Mouse (Mus musculus): ENCODE results near the gene Gucy2c. TPM values are rescaled to one million over a fixed set of nuclear protein-coding genes. Genes with fewer than 3 reads are reported as not detected.

The Gucy2c gene
- polyA plus RNA-seq, 1 experiment from 2014 or later, result 0.11 TPM

- DNase-seq (ENCODE audit: low spot score), result no peak
- Histone ChIP-seq H3K27me3 (replicated peaks; ENCODE audit: low read depth, poor library complexity, severe bottlenecking) (no peaks in the 10 kb centered on the region), H3K27ac (replicated peaks) (no peak overlapping the region), H3K4me3 (peak overlapping the region; percentile 88), H3K9me3 (no peaks in the 10 kb centered on the region), H3K36me3 (replicated peaks) (peaks cover 48% of the 10 kb centered on the region), H3K4me1 (peaks cover 27% of the 10 kb centered on the region)
- WGBS, result 70% methylated on average over 13 of the region's 13 CpGs
Observed at GRCm38 (mm10) chr6:136809673-136810072, 28.1 kb upstream of the Gucy2c start.

- Histone ChIP-seq H3K27ac (replicated peaks) (peak overlapping the region; percentile 84; the same call in 1 of the 2 replicates), H3K9me3 (no peaks in the 10 kb centered on the region), H3K4me1 (peaks cover 28% of the 10 kb centered on the region), H3K4me3 (peak overlapping the region; percentile 88), H3K36me3 (replicated peaks) (peaks cover 42% of the 10 kb centered on the region), H3K27me3 (replicated peaks; ENCODE audit: low read depth, poor library complexity, severe bottlenecking) (no peaks in the 10 kb centered on the region)
- WGBS, result 40% methylated on average over 14 of the region's 14 CpGs
- DNase-seq (ENCODE audit: low spot score), result no peak
Observed at GRCm38 (mm10) chr6:136809077-136809476, 27.5 kb upstream of the Gucy2c start.

DNA sequence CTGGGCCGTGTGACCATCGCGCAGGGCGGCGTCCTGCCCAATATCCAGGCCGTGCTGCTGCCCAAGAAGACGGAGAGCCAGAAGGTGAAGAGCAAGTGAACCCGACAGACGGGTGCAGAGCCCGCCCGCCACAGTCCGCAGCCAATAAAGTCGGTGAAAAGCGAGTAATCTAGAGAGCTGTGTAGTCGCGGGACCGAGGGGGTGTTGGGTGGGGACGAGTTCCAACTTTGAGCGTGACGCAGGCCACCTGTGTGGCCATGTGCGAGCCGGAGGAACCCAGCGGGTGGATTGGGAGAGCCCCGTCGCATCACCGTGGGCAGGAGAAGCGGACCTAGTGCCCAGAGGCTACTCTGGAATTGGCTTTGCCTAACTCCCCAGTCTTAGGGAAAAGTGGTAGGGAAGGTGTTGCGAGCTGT, 27.1 kb upstream of the Gucy2c start:
- Histone ChIP-seq H3K36me3 (replicated peaks) (peaks cover 38% of the 10 kb centered on the region), H3K27ac (replicated peaks) (peak overlapping the region; percentile 84), H3K4me3 (peak overlapping the region; percentile 88), H3K9me3 (no peaks in the 10 kb centered on the region), H3K4me1 (peaks cover 28% of the 10 kb centered on the region), H3K27me3 (replicated peaks; ENCODE audit: low read depth, poor library complexity, severe bottlenecking) (no peaks in the 10 kb centered on the region)
- peak; percentile 44 for DNase-seq (ENCODE audit: low spot score)
- WGBS, result under 1% methylated on average over 28 of the region's 28 CpGs

- H3K4me1 ChIP-seq, result peaks cover 33% of the 10 kb centered on the region
- no peaks in the 10 kb centered on the region for H3K27me3 ChIP-seq (replicated peaks; ENCODE audit: low read depth, poor library complexity, severe bottlenecking)
- peak; percentile 98 for DNase-seq (ENCODE audit: low spot score)
- H3K27ac ChIP-seq (replicated peaks), result peak within 1 kb of the TSS; percentile 87
- peak within 1 kb of the TSS; percentile 88 for H3K4me3 ChIP-seq
- H3K9me3 ChIP-seq, result no peaks in the 10 kb centered on the region
- 0% methylated on average over 34 of the region's 34 CpGs for WGBS
- H3K36me3 ChIP-seq (replicated peaks), result peaks cover 31% of the 10 kb centered on the region
Observed at GRCm38 (mm10) chr6:136808014-136808417, 26.5 kb upstream of the Gucy2c start, which contains the start of gene H2afj. Gene H2afj (plus strand): TSS chr6:136808244.

DNA sequence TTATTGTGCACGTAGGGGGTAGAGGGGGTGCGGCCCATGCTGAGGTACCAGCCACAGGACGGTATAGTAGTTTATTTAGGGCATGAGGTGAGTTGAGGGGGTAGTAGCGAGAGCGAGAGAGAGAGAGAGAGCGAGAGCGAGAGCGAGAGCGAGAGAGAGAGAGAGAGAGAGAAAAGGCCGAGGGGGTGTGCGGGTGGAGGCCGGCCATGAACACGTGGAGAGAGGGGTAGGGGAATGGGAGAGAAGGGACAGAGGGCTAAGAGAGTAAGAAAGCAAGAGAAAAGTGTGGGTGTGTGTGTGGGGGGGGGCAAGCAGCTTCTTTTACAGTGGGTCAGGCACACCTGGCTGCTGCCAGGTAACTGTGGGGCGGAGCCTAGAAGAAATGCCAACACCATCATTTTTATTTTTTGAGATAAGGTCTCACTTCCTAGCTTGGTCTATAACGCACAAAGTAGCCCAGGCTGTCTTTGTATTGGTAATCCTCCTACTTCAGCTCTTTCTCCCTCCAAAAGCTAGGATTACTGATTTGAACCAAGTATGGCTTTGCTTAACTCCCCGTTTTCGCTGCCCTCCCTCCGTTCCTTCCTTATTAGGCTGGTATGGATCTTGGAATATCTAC, 25.9 kb upstream of the Gucy2c start:
- Histone ChIP-seq H3K27ac (replicated peaks) (peak overlapping the region; percentile 87), H3K9me3 (no peaks in the 10 kb centered on the region), H3K36me3 (replicated peaks) (peaks cover 26% of the 10 kb centered on the region), H3K4me1 (peaks cover 36% of the 10 kb centered on the region), H3K4me3 (peak overlapping the region; percentile 88), H3K27me3 (replicated peaks; ENCODE audit: low read depth, poor library complexity, severe bottlenecking) (no peaks in the 10 kb centered on the region)
- 30% methylated on average over 18 of the region's 18 CpGs for WGBS
- peak; percentile 54 for DNase-seq (ENCODE audit: low spot score)

DNA sequence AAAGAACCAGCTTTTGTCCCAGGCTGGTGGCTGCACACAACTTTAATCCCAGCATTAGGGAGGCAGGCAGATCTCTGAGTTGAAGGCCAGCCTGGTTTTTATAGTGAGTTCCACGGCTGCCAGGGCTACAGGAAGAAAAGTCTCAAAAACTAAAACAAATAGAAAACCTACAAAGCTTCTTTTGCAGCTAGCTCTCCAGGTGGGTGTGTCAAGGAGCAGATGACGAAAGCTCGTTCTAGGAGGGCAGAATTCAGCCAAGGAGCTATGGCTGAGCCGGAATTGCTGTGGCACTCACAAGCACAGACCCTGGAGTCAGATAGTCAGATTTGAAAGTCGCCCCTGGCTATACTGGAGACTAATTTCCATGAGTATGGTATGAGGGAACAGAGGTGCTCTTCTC, 25.3 kb upstream of the Gucy2c start:
- WGBS, result 62% methylated on average over 5 of the region's 5 CpGs
- H3K4me1 ChIP-seq, result peaks cover 36% of the 10 kb centered on the region
- H3K9me3 ChIP-seq, result no peaks in the 10 kb centered on the region
- no peak for DNase-seq (ENCODE audit: low spot score)
- no peaks in the 10 kb centered on the region for H3K27me3 ChIP-seq (replicated peaks; ENCODE audit: low read depth, poor library complexity, severe bottlenecking)
- H3K36me3 ChIP-seq (replicated peaks), result peaks cover 19% of the 10 kb centered on the region
- H3K27ac ChIP-seq (replicated peaks), result peak overlapping the region; percentile 87
- no peak overlapping the region; the same call in 1 of the 2 replicates for H3K4me3 ChIP-seq

GRCm38 (mm10) chr6:136805409-136805775, 23.8 kb upstream of the Gucy2c start:
- H3K27me3 ChIP-seq (replicated peaks; ENCODE audit: low read depth, poor library complexity, severe bottlenecking), result no peaks in the 10 kb centered on the region
- peaks cover 36% of the 10 kb centered on the region for H3K4me1 ChIP-seq
- 83% methylated on average over 1 of the region's 1 CpGs for WGBS
- peaks cover 7% of the 10 kb centered on the region; the same call in 1 of the 2 replicates for H3K36me3 ChIP-seq (replicated peaks)
- DNase-seq (ENCODE audit: low spot score), result no peak
- no peak overlapping the region for H3K27ac ChIP-seq (replicated peaks)
- H3K4me3 ChIP-seq, result no peak overlapping the region
- no peaks in the 10 kb centered on the region for H3K9me3 ChIP-seq

DNA sequence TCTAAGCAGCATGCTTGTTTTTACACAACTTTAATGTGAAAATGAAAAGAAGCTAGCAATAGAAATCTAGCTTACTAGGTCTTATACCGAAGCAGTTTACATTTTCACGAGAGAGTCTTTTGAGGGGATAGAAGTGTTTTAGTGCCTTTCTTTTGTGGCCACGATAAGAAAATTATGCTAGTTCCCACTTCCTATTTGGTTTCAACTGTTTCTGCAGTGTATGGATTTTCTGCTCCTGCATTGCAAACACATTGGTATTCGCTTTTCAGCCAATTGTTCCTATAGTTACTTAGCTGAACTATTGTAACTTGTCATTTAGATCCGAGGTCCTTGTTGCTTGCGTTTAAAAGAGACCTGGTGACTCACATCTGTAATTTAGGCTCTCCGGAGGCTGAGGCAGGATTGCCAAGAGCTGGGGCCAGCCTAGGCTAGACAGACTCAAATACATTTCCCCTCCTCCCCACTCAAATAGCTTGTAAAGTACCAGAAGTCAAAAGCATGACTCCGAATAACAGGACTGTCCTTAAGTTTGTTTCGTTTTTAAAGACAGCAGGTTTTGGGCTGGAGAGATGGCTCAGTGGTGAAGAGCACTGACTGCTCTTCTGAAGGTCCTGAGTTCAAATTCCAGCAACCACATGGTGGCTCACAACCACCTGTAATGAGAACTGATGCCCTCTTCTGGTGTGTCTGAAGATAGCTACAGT, 23.3 kb upstream of the Gucy2c start:
- WGBS, result 41% methylated on average over 9 of the region's 9 CpGs
- H3K4me3 ChIP-seq, result peak overlapping the region; percentile 74
- H3K27me3 ChIP-seq (replicated peaks; ENCODE audit: low read depth, poor library complexity, severe bottlenecking), result no peaks in the 10 kb centered on the region
- H3K4me1 ChIP-seq, result peaks cover 36% of the 10 kb centered on the region
- H3K36me3 ChIP-seq (replicated peaks), result peaks cover 2% of the 10 kb centered on the region; the same call in 1 of the 2 replicates
- peak overlapping the region; percentile 99 for H3K27ac ChIP-seq (replicated peaks)
- H3K9me3 ChIP-seq, result no peaks in the 10 kb centered on the region
- no peak for DNase-seq (ENCODE audit: low spot score)

DNA sequence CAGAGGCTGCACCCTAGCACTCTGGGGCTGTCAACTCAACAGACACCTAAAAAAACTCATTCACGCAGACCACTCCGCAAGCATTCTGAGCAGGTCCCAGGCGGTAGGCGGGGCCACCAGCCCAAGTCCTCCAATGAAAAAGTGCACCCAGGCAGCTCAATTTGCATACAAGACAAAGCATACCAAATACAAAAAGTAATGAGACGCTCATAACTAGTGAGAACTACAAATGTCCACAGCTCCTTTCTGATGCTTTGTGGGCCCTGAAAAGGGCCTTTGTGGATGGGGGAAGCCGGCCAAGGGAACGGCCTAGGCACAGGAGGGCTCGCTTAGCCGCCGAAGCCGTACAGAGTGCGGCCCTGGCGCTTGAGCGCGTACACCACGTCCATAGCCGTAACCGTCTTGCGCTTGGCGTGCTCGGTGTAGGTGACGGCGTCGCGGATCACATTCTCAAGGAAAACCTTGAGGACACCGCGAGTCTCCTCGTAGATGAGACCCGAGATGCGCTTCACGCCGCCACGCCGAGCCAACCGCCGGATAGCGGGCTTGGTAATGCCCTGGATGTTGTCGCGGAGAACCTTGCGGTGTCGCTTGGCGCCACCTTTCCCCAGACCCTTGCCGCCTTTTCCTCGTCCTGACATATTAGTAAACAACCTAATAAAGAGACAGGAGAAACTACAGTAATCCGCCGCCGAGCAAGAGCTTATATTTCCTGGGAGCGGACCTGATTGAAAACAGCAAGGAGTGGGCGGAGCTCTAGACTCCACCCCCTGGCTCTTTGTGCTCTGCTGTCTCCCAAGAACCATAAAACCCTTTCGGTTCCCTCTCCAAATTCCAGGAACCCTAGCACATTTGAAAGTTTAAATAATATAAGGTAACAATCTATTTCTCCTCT, 22.4 kb upstream of the Gucy2c start, which contains the start of gene Hist4h4:
Gene Hist4h4 (minus strand): TSS at position 677 of the 895 bp plus-strand sequence.
- under 1% methylated on average over 50 of the region's 50 CpGs for WGBS
- peak within 1 kb of the TSS; percentile 74 for H3K4me3 ChIP-seq

DNA sequence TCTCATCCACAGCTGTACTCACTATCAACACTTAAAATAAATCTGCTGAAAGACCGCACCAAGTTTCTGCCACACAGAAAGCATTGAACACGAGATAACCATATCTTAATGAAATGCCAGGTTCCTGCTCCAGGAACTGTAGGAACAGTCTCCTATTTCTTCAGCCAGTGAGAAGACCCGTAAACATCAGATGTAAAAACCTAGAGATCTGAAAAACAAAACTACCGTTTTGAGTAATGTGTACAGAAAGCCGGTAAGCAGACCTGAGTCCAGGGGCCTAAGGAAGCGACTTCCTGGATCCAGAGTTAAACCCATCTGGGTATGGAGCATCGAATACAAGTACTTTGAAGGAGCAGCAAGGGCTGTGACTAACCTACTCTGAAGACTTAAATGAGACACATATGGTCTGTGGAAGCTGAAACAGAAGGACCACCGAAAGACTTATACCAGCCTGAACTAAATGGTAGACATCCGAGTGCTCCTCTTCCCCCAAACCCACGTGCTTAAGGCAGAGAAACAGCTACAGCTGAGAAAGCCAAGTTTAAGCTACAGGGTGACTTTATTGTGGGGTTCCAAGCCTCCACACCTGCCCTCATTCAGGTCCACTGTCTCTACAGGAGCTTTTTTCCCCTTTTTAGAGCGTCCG, 21.7 kb upstream of the Gucy2c start:
- WGBS, result 23% methylated on average over 12 of the region's 12 CpGs
- Histone ChIP-seq H3K36me3 (replicated peaks) (no peaks in the 10 kb centered on the region), H3K9me3 (no peaks in the 10 kb centered on the region), H3K27me3 (replicated peaks; ENCODE audit: low read depth, poor library complexity, severe bottlenecking) (no peaks in the 10 kb centered on the region), H3K4me1 (peaks cover 22% of the 10 kb centered on the region), H3K4me3 (peak overlapping the region; percentile 74), H3K27ac (replicated peaks) (peak overlapping the region; percentile 99)
- no peak for DNase-seq (ENCODE audit: low spot score)

More for the DNA sequence above, 22.4 kb upstream of the Gucy2c start, which contains the start of gene Hist4h4:
- peak; percentile 91 for DNase-seq (ENCODE audit: low spot score)
- Histone ChIP-seq H3K9me3 (no peaks in the 10 kb centered on the region), H3K36me3 (replicated peaks) (no peaks in the 10 kb centered on the region), H3K4me1 (peaks cover 28% of the 10 kb centered on the region), H3K27me3 (replicated peaks; ENCODE audit: low read depth, poor library complexity, severe bottlenecking) (no peaks in the 10 kb centered on the region), H3K27ac (replicated peaks) (peak within 1 kb of the TSS; percentile 99)

DNA sequence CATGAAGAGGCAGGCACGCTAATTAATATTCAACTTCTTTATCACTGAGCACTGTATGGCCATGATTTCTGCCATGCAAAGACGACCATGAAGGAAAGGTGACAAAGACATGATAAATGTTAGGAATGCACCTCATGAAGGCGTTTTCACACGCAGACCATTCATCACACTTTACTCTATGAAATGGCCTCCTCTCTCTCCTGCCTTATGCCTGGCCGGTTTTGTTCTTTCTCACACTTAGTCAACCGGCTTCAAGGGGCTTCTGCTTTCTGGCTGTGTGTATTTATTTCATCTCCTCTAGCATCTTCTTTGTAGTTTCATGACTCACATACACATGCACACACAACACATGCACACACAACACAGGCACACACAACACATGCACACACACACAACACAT, 19.7 kb upstream of the Gucy2c start:
- Histone ChIP-seq H3K9me3 (no peaks in the 10 kb centered on the region), H3K36me3 (replicated peaks) (no peaks in the 10 kb centered on the region), H3K27ac (replicated peaks) (no peak overlapping the region), H3K27me3 (replicated peaks; ENCODE audit: low read depth, poor library complexity, severe bottlenecking) (no peaks in the 10 kb centered on the region), H3K4me1 (peaks cover 14% of the 10 kb centered on the region), H3K4me3 (no peak overlapping the region)
- no peak for DNase-seq (ENCODE audit: low spot score)
- WGBS, result 87% methylated on average over 6 of the region's 6 CpGs

- H3K36me3 ChIP-seq (replicated peaks), result no peaks in the 10 kb centered on the region
- 93% methylated on average over 8 of the region's 8 CpGs for WGBS
- no peak for DNase-seq (ENCODE audit: low spot score)
- peaks cover 14% of the 10 kb centered on the region for H3K4me1 ChIP-seq
- no peaks in the 10 kb centered on the region for H3K9me3 ChIP-seq
- H3K4me3 ChIP-seq, result no peak overlapping the region
- peaks cover 4% of the 10 kb centered on the region; the same call in 1 of the 2 replicates for H3K27me3 ChIP-seq (replicated peaks; ENCODE audit: low read depth, poor library complexity, severe bottlenecking)
- no peak overlapping the region for H3K27ac ChIP-seq (replicated peaks)
Observed at GRCm38 (mm10) chr6:136800710-136801109, 19.1 kb upstream of the Gucy2c start.
